Mouse (Mus musculus) lung, adult 2 months (tissue): ENCODE measurements around the gene Wwox.

Experiments
- CTCF ChIP-seq: fragments of 200-500 bp; IDR thresholded peaks from 2 replicates; pipeline ENCODE4 v1.5.1; 2011; ENCODE audit warnings: mild to moderate bottlenecking, low read length, control low read depth; ENCODE audit not compliant: insufficient read depth
- POLR2A ChIP-seq: fragments of 200-500 bp; IDR thresholded peaks from 2 replicates; pipeline ENCODE4 v1.6.1; 2011; ENCODE audit warnings: low read depth, mild to moderate bottlenecking, control low read depth, low read length, borderline replicate concordance; ENCODE audit errors: extremely low read depth

DNA sequence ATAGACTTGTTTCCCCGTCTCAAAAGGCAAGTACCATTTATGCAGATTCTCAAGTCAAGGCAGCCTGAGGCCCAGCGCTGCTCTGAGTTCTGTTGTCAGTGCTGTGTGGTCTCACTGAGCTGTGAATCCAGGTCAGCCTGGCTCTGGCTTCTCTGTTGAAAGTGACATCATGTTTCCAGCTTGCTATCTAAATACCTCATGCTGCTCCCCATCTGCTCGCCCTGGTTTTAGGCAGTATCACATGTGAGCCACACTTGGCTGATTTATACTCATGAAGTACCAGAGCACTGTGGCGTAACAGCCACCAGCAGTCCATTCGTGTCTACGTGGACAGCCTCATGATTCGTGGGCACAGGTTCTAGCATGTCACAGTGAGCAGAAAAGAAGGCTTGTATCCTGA is 235.7 kb downstream of the Wwox start:
- TF ChIP-seq POLR2A (no peak), CTCF (no peak)
